Mouse (Mus musculus) MEL (cell line): Measurements from ENCODE around the gene Dhrs7.

Experiments used
- POLR2A ChIP-seq, 2 experiments: IDR thresholded peaks; 2 replicates each; pipeline ENCODE4 v1.6.1; 2011 to 2012; ENCODE audit warnings: low read length in 2 of 2, mild to moderate bottlenecking in 2 of 2, control low read depth in 1 of 2, improper control_type of control experiment in 1 of 2, low read depth in 1 of 2, moderate library complexity in 1 of 2; ENCODE audit not compliant: control insufficient read depth in 1 of 2, insufficient read depth in 1 of 2, poor library complexity in 1 of 2
- TAL1 ChIP-seq: IDR thresholded peaks from 2 replicates; pipeline ENCODE4 v1.6.1; 2012; ENCODE audit warnings: mild to moderate bottlenecking, inconsistent platforms, low read length, moderate library complexity, mixed read lengths

DNA sequence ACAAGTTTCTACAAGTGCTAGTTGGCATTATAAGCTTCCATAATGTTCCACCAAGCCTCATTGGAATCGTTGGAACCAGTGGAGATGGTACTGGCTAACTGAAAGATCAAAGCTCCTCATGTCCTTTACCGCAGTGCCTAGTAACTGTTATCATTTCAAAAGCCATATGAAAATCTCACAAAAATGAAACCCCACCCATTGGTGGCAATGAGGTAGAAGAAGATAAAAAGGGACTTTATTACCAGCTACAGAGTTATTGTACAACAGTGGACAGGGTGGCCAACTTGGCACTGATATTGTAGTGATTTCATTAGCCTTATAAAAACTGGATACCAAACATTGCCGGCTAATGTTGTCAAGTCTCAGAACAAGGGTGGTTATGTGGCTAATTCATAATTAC, 52.7 kb downstream of the Dhrs7 start:
- TF ChIP-seq TAL1: no peak
- no peak for TF ChIP-seq POLR2A (IDR thresholded peaks at IDR 0.05; ENCODE audit: control insufficient read depth in 1 of 2, insufficient read depth in 1 of 2, low read depth in 1 of 2, low read length in 2 of 2, poor library complexity in 1 of 2)
